ENCODE assay signal across 8 mouse cellular contexts in genomic region chr10:120365380-120366172, GRCm38 (mm10).
DNase-seq lines count a peak whose midpoint lies in the region; ATAC-seq and TF ChIP-seq lines count a peak whose summit lies in the region.
"Had no signal": no experiment of that assay in that cellular context is flagged by ENCODE, and none has a peak within 500 bp of the region (broad histone marks: within the 10 kb centered on the region; RNA-seq: fewer than 3 reads in every experiment).

No protein-coding gene starts in this region.

- no peak overlapping the region for H3K4me3 ChIP-seq in embryonic facial prominence, embryonic 10.5 days
- no peak overlapping the region for H3K4me3 ChIP-seq in hindbrain, embryonic 16.5 days (ENCODE audit: low read length)
- H3K4me3 ChIP-seq in midbrain, embryonic 12.5 days: no peak overlapping the region
- H3K4me3 ChIP-seq: left cerebral cortex, adult 2 months had no signal

- TF ChIP-seq POLR2A in brain, embryonic 14.5 days (IDR thresholded peaks at IDR 0.05; ENCODE audit: borderline replicate concordance, extremely low read depth, insufficient read depth, insufficient read length, poor library complexity, severe bottlenecking): no peak

- H3K4me1 ChIP-seq in embryonic facial prominence, embryonic 10.5 days: peaks cover 60% of the 10 kb centered on the region
- H3K4me1 ChIP-seq in hindbrain, embryonic 16.5 days (ENCODE audit: control insufficient read depth, insufficient read depth, low read depth, low read length): peaks cover 7% of the 10 kb centered on the region; the same call in 1 of the 2 replicates
- peaks cover 8% of the 10 kb centered on the region for H3K4me1 ChIP-seq in midbrain, embryonic 12.5 days

- 40% methylated on average over 24 of the region's 24 CpGs for WGBS in embryonic facial prominence, embryonic 10.5 days
- 37% methylated on average over 24 of the region's 24 CpGs for WGBS in hindbrain, embryonic 16.5 days
- 43% methylated on average over 24 of the region's 24 CpGs for WGBS in midbrain, embryonic 12.5 days

- H3K36me3 ChIP-seq in embryonic facial prominence, embryonic 10.5 days (replicated peaks): peaks cover 78% of the 10 kb centered on the region
- H3K36me3 ChIP-seq in hindbrain, embryonic 16.5 days (ENCODE audit: control insufficient read depth, insufficient read depth, low read length): no peaks in the 10 kb centered on the region
- no peaks in the 10 kb centered on the region for H3K36me3 ChIP-seq in midbrain, embryonic 12.5 days

- 0 out of 2 replicates have a peak, but pooled peaks have one; percentile 69 for ATAC-seq in hindbrain, embryonic 16.5 days
- peak; percentile 44; the same call in 1 of the 2 replicates for ATAC-seq in midbrain, embryonic 12.5 days (ENCODE audit: low FRiP score, low read depth)

- intact Hi-C loops in gastrocnemius, postnatal 14 days (cut with DNase I; ENCODE audit: low total_unique reads): no loop called here

- H3K9ac ChIP-seq in hindbrain, embryonic 16.5 days (ENCODE audit: low read depth, low read length): no peak overlapping the region
- no peak overlapping the region for H3K9ac ChIP-seq in midbrain, embryonic 12.5 days (replicated peaks)

- no peaks in the 10 kb centered on the region for H3K27me3 ChIP-seq in embryonic facial prominence, embryonic 10.5 days (replicated peaks; ENCODE audit: low read depth, poor library complexity, severe bottlenecking)
- H3K27me3 ChIP-seq in hindbrain, embryonic 16.5 days (replicated peaks; ENCODE audit: control insufficient read depth, insufficient read depth, low read length): no peaks in the 10 kb centered on the region
- H3K27me3 ChIP-seq in midbrain, embryonic 12.5 days: no peaks in the 10 kb centered on the region

- no peak for TF ChIP-seq CTCF in brain, embryonic 14.5 days (IDR thresholded peaks at IDR 0.05; ENCODE audit: borderline replicate concordance, extremely low read depth, insufficient read depth, insufficient read length)

- peak; percentile 53 for DNase-seq in brain, embryonic 14.5 days (ENCODE audit: low read depth)
- DNase-seq in embryonic facial prominence, embryonic 10.5 days (ENCODE audit: low spot score): peak; percentile 70
- DNase-seq in adrenal gland, postnatal 14 days: no peak
- no peak for DNase-seq in gastrocnemius, postnatal 14 days
- DNase-seq in cerebellum, adult 8-10 months: no peak

- H3K4me2 ChIP-seq in hindbrain, embryonic 16.5 days (ENCODE audit: low read length): peak overlapping the region; percentile 33
- H3K4me2 ChIP-seq in midbrain, embryonic 12.5 days (replicated peaks): 0 out of 2 replicates have a peak overlapping the region, but pooled peaks have one; percentile 19

- no peaks in the 10 kb centered on the region for H3K9me3 ChIP-seq in embryonic facial prominence, embryonic 10.5 days
- H3K9me3 ChIP-seq in hindbrain, embryonic 16.5 days (ENCODE audit: control insufficient read depth, low read length): no peaks in the 10 kb centered on the region
- no peaks in the 10 kb centered on the region for H3K9me3 ChIP-seq in midbrain, embryonic 12.5 days

- peak overlapping the region; percentile 79 for H3K27ac ChIP-seq in embryonic facial prominence, embryonic 10.5 days (replicated peaks)
- no peak overlapping the region for H3K27ac ChIP-seq in hindbrain, embryonic 16.5 days (ENCODE audit: low read depth, low read length)
- H3K27ac ChIP-seq in midbrain, embryonic 12.5 days (replicated peaks): no peak overlapping the region
- H3K27ac ChIP-seq: left cerebral cortex, adult 2 months had no signal

Comparison
In these comparisons a context has a peak if more than half of its experiments do, and no peak if none do; other contexts are left out.
1. DNase-seq: peak in brain, embryonic 14.5 days (single experiment) and embryonic facial prominence, embryonic 10.5 days (single experiment); none in adrenal gland, postnatal 14 days (single experiment), gastrocnemius, postnatal 14 days (single experiment) and cerebellum, adult 8-10 months (single experiment).